Mouse (Mus musculus) ES-CJ7 (cell line): ENCODE data around the gene Krtap3-2.
"Not testable (repeated sequence)": the region's sequence is repeated elsewhere in the genome, so short reads cannot be mapped to it uniquely, and the experiment has no call there.

Experiments used
- DNase-seq: peaks from one replicate; pipeline ENCODE4 v3.0.0; 2011; ENCODE audit warnings: low read depth, low spot score

Gene Krtap3-2

GRCm38 (mm10) chr11:99556753-99557152 is at the start of gene Krtap3-2:
Gene Krtap3-2, minus strand, starts transcription at chr11:99556853.
- no peak for DNase-seq

GRCm38 (mm10) chr11:99603208-99603607 is 46.6 kb upstream of the Krtap3-2 start, which contains the start of gene Gm11938:
Gene Gm11938, minus strand, starts transcription at chr11:99603308.
- not testable (repeated sequence) for DNase-seq

GRCm38 (mm10) chr11:99597742-99598141 is 41.1 kb upstream of the Krtap3-2 start, which contains the start of gene Krtap9-3:
Gene Krtap9-3, minus strand, starts transcription at chr11:99598105.
- not testable (repeated sequence) for DNase-seq

- no peak for DNase-seq
These were observed 34.3 kb upstream of the Krtap3-2 start, which contains the start of gene Krtap1-3 for GRCm38 (mm10) chr11:99590981-99591380. Gene Krtap1-3, minus strand, starts transcription at chr11:99591339.

GRCm38 (mm10) chr11:99585096-99585495 is 28.4 kb upstream of the Krtap3-2 start:
- no peak for DNase-seq

- no peak for DNase-seq
These were observed 26.6 kb upstream of the Krtap3-2 start, which contains the start of gene Krtap1-4 for GRCm38 (mm10) chr11:99583245-99583704. Gene Krtap1-4, minus strand, starts transcription at chr11:99583654.

- no peak for DNase-seq
These were observed 24.9 kb upstream of the Krtap3-2 start for GRCm38 (mm10) chr11:99581564-99581963.

- DNase-seq, result no peak
These were observed 24.4 kb upstream of the Krtap3-2 start for GRCm38 (mm10) chr11:99581051-99581450.

GRCm38 (mm10) chr11:99580636-99581035 is 24.0 kb upstream of the Krtap3-2 start, which contains the start of gene Krtap1-5:
Gene Krtap1-5, minus strand, starts transcription at chr11:99581016.
- no peak for DNase-seq

GRCm38 (mm10) chr11:99574106-99574505 is 17.5 kb upstream of the Krtap3-2 start:
- DNase-seq, result peak; percentile 79

- DNase-seq, result no peak
These were observed 16.5 kb upstream of the Krtap3-2 start for GRCm38 (mm10) chr11:99573164-99573563.

GRCm38 (mm10) chr11:99566530-99566929 is 9.9 kb upstream of the Krtap3-2 start, which contains the start of gene Krtap3-1:
Gene Krtap3-1, minus strand, starts transcription at chr11:99566630.
- DNase-seq, result no peak

GRCm38 (mm10) chr11:99562580-99562979 is 5.9 kb upstream of the Krtap3-2 start:
- DNase-seq, result no peak

GRCm38 (mm10) chr11:99559366-99559765 is 2.7 kb upstream of the Krtap3-2 start, which contains the start of gene Gm11939:
Gene Gm11939, minus strand, starts transcription at chr11:99559466.
- DNase-seq, result no peak

GRCm38 (mm10) chr11:99557976-99558745 is 1.5 kb upstream of the Krtap3-2 start:
- no peak for DNase-seq

- DNase-seq, result no peak
These were observed 458 bp downstream of the Krtap3-2 start for GRCm38 (mm10) chr11:99556195-99556594.

GRCm38 (mm10) chr11:99550765-99551164 is 5.9 kb downstream of the Krtap3-2 start, which contains the start of gene Krtap3-3:
Gene Krtap3-3, minus strand, starts transcription at chr11:99550865.
- DNase-seq, result no peak

- peak; percentile 31 for DNase-seq
These were observed 8.8 kb downstream of the Krtap3-2 start for GRCm38 (mm10) chr11:99547892-99548291.

- DNase-seq, result no peak
These were observed 16.9 kb downstream of the Krtap3-2 start for GRCm38 (mm10) chr11:99539721-99540120.

GRCm38 (mm10) chr11:99521288-99521860 is 35.3 kb downstream of the Krtap3-2 start, which contains the start of gene Krt39:
Gene Krt39, minus strand, starts transcription at chr11:99521338.
- DNase-seq, result no peak

- no peak for DNase-seq
These were observed 42.6 kb downstream of the Krtap3-2 start for GRCm38 (mm10) chr11:99514098-99514497.
